In genomic region chr6:8414020-8414419, GRCm38 (mm10) we compare ENCODE assay signal across 11 mouse cellular contexts.
DNase-seq lines count a peak whose midpoint lies in the region; TF ChIP-seq lines count a peak whose summit lies in the region.
"Had no signal": no experiment of that assay in that cellular context is flagged by ENCODE, and none has a peak within 500 bp of the region (broad histone marks: within the 10 kb centered on the region; RNA-seq: fewer than 3 reads in every experiment).

No protein-coding gene starts in this region.

- no peaks in the 10 kb centered on the region for H3K4me1 ChIP-seq in ES-E14 (ENCODE audit: control insufficient read depth in 2 of 2, insufficient read depth in 2 of 2, low read length in 2 of 2, poor library complexity in 1 of 2)
- H3K4me1 ChIP-seq: liver, embryonic 13.5 days had no signal

- 0 out of 4 replicates have a peak overlapping the region, but pooled peaks of 1 of the 2 experiments have one; percentile 6 for H3K4me3 ChIP-seq in ES-E14 (ENCODE audit: insufficient read depth in 1 of 2, low read depth in 1 of 2, low read length in 2 of 2, poor library complexity in 1 of 2, severe bottlenecking in 1 of 2)
- H3K4me3 ChIP-seq: gastrocnemius, adult 2 months; liver, embryonic 13.5 days; neural tube, embryonic 13.5 days had no signal

- DNase-seq in left cerebral cortex, postnatal 25 days (ENCODE audit: low spot score in 2 of 2), result peak; percentile 51 to 52
- no peak for DNase-seq in left cerebral cortex, adult 8-10 months (ENCODE audit: low spot score in 2 of 2)
- peak; percentile 15 for DNase-seq in ES-E14 (ENCODE audit: low read depth, low spot score)
- DNase-seq in cerebellum, adult 18-20 months, result peak; percentile 57 to 66
- peak; percentile 37 to 53 for DNase-seq in kidney, postnatal 4 days
- no peak for DNase-seq in c-Kit-positive CD71-positive TER-119-positive erythroid progenitor cells, embryonic 14.5 days (ENCODE audit: low spot score)
- no peak for DNase-seq in gastrocnemius, postnatal 14 days
- no peak for DNase-seq in urinary bladder, adult 18-20 months (ENCODE audit: low spot score in 2 of 2)
- DNase-seq: gastrocnemius, adult 2 months; liver, embryonic 13.5 days had no signal

- no peaks in the 10 kb centered on the region for H3K9me3 ChIP-seq in ES-E14 (ENCODE audit: control insufficient read depth, insufficient read depth, low read depth, low read length)
- H3K9me3 ChIP-seq: liver, embryonic 13.5 days; neural tube, embryonic 13.5 days had no signal

- H3K27ac ChIP-seq in ES-E14 (ENCODE audit: insufficient read depth, low read depth, low read length, poor library complexity, severe bottlenecking), result no peak overlapping the region
- H3K27ac ChIP-seq: gastrocnemius, adult 2 months; liver, embryonic 13.5 days; neural tube, embryonic 13.5 days had no signal

- H3K36me3 ChIP-seq in ES-E14 (ENCODE audit: control insufficient read depth, insufficient read depth, low read length, poor library complexity, severe bottlenecking), result no peaks in the 10 kb centered on the region
- H3K36me3 ChIP-seq: liver, embryonic 13.5 days; neural tube, embryonic 13.5 days had no signal

- in situ Hi-C loops in ES-E14 (cut with MboI; ENCODE audit: low sequenced_read_pairs in 2 of 2, unreplicated experiment in 2 of 2), result no loop called here

- intact Hi-C loops in left cerebral cortex, postnatal 25 days (cut with DNase I), result loop anchor here (5.0 to 10.0 kb wide), 2 partner anchors 93 to 139 kb away; partner anchors contain the start of gene Glcci1
- intact Hi-C loops in gastrocnemius, postnatal 14 days (cut with DNase I; ENCODE audit: low total_unique reads), result no loop called here

- H3K9ac ChIP-seq in ES-E14 (ENCODE audit: insufficient read depth, low read depth, low read length, poor library complexity, severe bottlenecking), result no peak overlapping the region
- H3K9ac ChIP-seq: liver, embryonic 13.5 days; neural tube, embryonic 13.5 days had no signal

TF ChIP-seq in ES-E14, 5 proteins besides CTCF, POLR2A, EP300 and RAD21:
- TF ChIP-seq MAFK (IDR thresholded peaks at IDR 0.05; ENCODE audit: insufficient read depth, low read depth, low read length) (no peak), CHD2 (IDR thresholded peaks at IDR 0.05; ENCODE audit: low read depth, low read length) (no peak), ZC3H11A (IDR thresholded peaks at IDR 0.05; ENCODE audit: borderline replicate concordance, low read depth, low read length) (no peak), HCFC1 (IDR thresholded peaks at IDR 0.05; ENCODE audit: borderline replicate concordance, insufficient read depth, low read length) (no peak), ZNF384 (IDR thresholded peaks at IDR 0.05; ENCODE audit: low read depth, low read length) (no peak)

Comparison
In these comparisons a context has a peak if more than half of its experiments do, and no peak if none do; other contexts are left out.
1. DNase-seq: peak in left cerebral cortex, postnatal 25 days (2 of 2), ES-E14 (single experiment), cerebellum, adult 18-20 months (2 of 2) and kidney, postnatal 4 days (2 of 2); none in left cerebral cortex, adult 8-10 months (0 of 2), c-Kit-positive CD71-positive TER-119-positive erythroid progenitor cells, embryonic 14.5 days (single experiment), gastrocnemius, postnatal 14 days (single experiment) and urinary bladder, adult 18-20 months (0 of 2).